Mouse (Mus musculus): Measurements from ENCODE around the gene Gm45837.

Gene Gm45837

GRCm38 (mm10) chr7:101410267-101410936 is at the start of gene Gm45837:
TSS of gene Gm45837 (plus strand) at chr7:101410886.
- DNase-seq (ENCODE audit: low spot score in 2 of 2) = no peak

- no peak for DNase-seq (ENCODE audit: low spot score in 2 of 2)
These were observed 49.7 kb upstream of the Gm45837 start for GRCm38 (mm10) chr7:101361021-101361420.

- DNase-seq (ENCODE audit: low spot score in 2 of 2) = no peak
These were observed 48.9 kb upstream of the Gm45837 start for GRCm38 (mm10) chr7:101361767-101362166.

GRCm38 (mm10) chr7:101362791-101363191 is 47.9 kb upstream of the Gm45837 start:
- DNase-seq (ENCODE audit: low spot score in 2 of 2) = peak; percentile 74 to 83

GRCm38 (mm10) chr7:101363914-101364313 is 46.8 kb upstream of the Gm45837 start:
- DNase-seq (ENCODE audit: low spot score in 2 of 2) = no peak

GRCm38 (mm10) chr7:101367901-101368852 is 42.5 kb upstream of the Gm45837 start:
- no peak for DNase-seq (ENCODE audit: low spot score in 2 of 2)

- no peak for DNase-seq (ENCODE audit: low spot score in 2 of 2)
These were observed 41.0 kb upstream of the Gm45837 start for GRCm38 (mm10) chr7:101369666-101370065.

GRCm38 (mm10) chr7:101373082-101373481 is 37.6 kb upstream of the Gm45837 start:
- no peak for DNase-seq (ENCODE audit: low spot score in 2 of 2)

- DNase-seq (ENCODE audit: low spot score in 2 of 2) = peak; percentile 40 to 44
These were observed 36.5 kb upstream of the Gm45837 start for GRCm38 (mm10) chr7:101374155-101374554.

- DNase-seq (ENCODE audit: low spot score in 2 of 2) = no peak
These were observed 33.9 kb upstream of the Gm45837 start for GRCm38 (mm10) chr7:101376701-101377340.

GRCm38 (mm10) chr7:101377741-101378262 is 32.9 kb upstream of the Gm45837 start:
- peak; percentile 75 to 90 for DNase-seq (ENCODE audit: low spot score in 2 of 2)

GRCm38 (mm10) chr7:101378285-101378684 is 32.4 kb upstream of the Gm45837 start:
- DNase-seq (ENCODE audit: low spot score in 2 of 2) = no peak

- DNase-seq (ENCODE audit: low spot score in 2 of 2) = no peak
These were observed 31.8 kb upstream of the Gm45837 start for GRCm38 (mm10) chr7:101378796-101379465.

- no peak for DNase-seq (ENCODE audit: low spot score in 2 of 2)
These were observed 31.0 kb upstream of the Gm45837 start for GRCm38 (mm10) chr7:101379732-101380131.

- DNase-seq (ENCODE audit: low spot score in 2 of 2) = no peak
These were observed 29.2 kb upstream of the Gm45837 start for GRCm38 (mm10) chr7:101381512-101381911.

GRCm38 (mm10) chr7:101382378-101382777 is 28.3 kb upstream of the Gm45837 start:
- peak; percentile 45 to 81 for DNase-seq (ENCODE audit: low spot score in 2 of 2)

GRCm38 (mm10) chr7:101383756-101384155 is 26.9 kb upstream of the Gm45837 start:
- no peak for DNase-seq (ENCODE audit: low spot score in 2 of 2)

- DNase-seq (ENCODE audit: low spot score in 2 of 2) = no peak
These were observed 25.8 kb upstream of the Gm45837 start for GRCm38 (mm10) chr7:101384931-101385330.

GRCm38 (mm10) chr7:101385331-101385733 is 25.4 kb upstream of the Gm45837 start:
- DNase-seq (ENCODE audit: low spot score in 2 of 2) = no peak

GRCm38 (mm10) chr7:101385866-101386452 is 24.7 kb upstream of the Gm45837 start:
- no peak for DNase-seq (ENCODE audit: low spot score in 2 of 2)

GRCm38 (mm10) chr7:101389256-101389655 is 21.4 kb upstream of the Gm45837 start:
- DNase-seq (ENCODE audit: low spot score in 2 of 2) = no peak

Data from natural killer cell, adult 2 months (primary cell).